Mouse (Mus musculus) testis, postnatal 10 days (tissue): ENCODE data around the gene Efhd1.

Source experiments
- DNase-seq: peaks from one replicate; pipeline ENCODE4 v3.0.0; 2021; ENCODE audit warnings: low spot score

Efhd1 gene

GRCm38 (mm10) chr1:87309621-87310020, 45.5 kb downstream of the Efhd1 start:
- no peak for DNase-seq

GRCm38 (mm10) chr1:87312681-87313080, 48.5 kb downstream of the Efhd1 start:
- DNase-seq: no peak

- no peak for DNase-seq
Measured at GRCm38 (mm10) chr1:87313116-87313515, 49.0 kb downstream of the Efhd1 start.

GRCm38 (mm10) chr1:87313843-87314570, 49.8 kb downstream of the Efhd1 start:
- DNase-seq: no peak

GRCm38 (mm10) chr1:87315431-87315830, 51.3 kb downstream of the Efhd1 start:
- DNase-seq: no peak

- DNase-seq: no peak
Measured at GRCm38 (mm10) chr1:87315894-87316293, 51.7 kb downstream of the Efhd1 start.

GRCm38 (mm10) chr1:87316672-87317071, 52.5 kb downstream of the Efhd1 start:
- DNase-seq: peak; percentile 74

- no peak for DNase-seq
Measured at GRCm38 (mm10) chr1:87321071-87321470, 56.9 kb downstream of the Efhd1 start.

GRCm38 (mm10) chr1:87322778-87323177, 58.6 kb downstream of the Efhd1 start:
- DNase-seq: no peak

GRCm38 (mm10) chr1:87324649-87325048, 60.5 kb downstream of the Efhd1 start:
- no peak for DNase-seq

GRCm38 (mm10) chr1:87326742-87327163, 62.6 kb downstream of the Efhd1 start, which contains the start of gene Gigyf2:
Gene Gigyf2, plus strand, starts transcription at chr1:87326998.
- peak; percentile 99 for DNase-seq

GRCm38 (mm10) chr1:87327165-87327861, 63.1 kb downstream of the Efhd1 start:
- DNase-seq: peak; percentile 77

GRCm38 (mm10) chr1:87331774-87332173, 67.6 kb downstream of the Efhd1 start:
- DNase-seq: no peak

- no peak for DNase-seq
Measured at GRCm38 (mm10) chr1:87350576-87350975, 86.4 kb downstream of the Efhd1 start.

GRCm38 (mm10) chr1:87360276-87360675, 96.1 kb downstream of the Efhd1 start:
- no peak for DNase-seq
